Mouse (Mus musculus): ENCODE data around the gene Ryr2. TPM values are rescaled to one million over a fixed set of nuclear protein-coding genes. Genes with fewer than 3 reads are reported as not detected.
"Not testable (repeated sequence)": the region's sequence is repeated elsewhere in the genome, so short reads cannot be mapped to it uniquely, and the experiment has no call there.

Ryr2 gene
- polyA plus RNA-seq, 1 experiment from 2014 or later: 0.28 TPM

DNA sequence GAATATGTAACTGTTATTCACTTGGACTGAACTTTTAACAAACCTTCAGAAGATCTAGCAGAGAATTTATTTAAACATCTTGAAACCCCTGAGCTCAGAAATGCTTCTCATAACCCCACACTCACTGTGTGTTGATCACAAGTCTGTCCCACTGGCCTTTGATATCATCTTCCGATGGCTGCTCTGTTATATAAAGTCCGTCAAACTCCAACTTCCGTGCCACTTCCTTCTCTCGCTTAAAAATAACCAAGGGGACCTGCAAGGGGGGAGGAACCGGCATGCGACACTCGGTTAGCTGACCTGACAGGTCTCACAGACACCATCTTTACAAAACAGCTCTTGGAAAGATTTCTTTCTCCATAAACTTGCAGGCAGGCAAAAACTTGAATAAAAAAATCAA is 521.5 kb downstream of the Ryr2 start:
- Histone ChIP-seq H3K4me3 (replicated peaks) (no peak overlapping the region), H3K36me3 (no peaks in the 10 kb centered on the region), H3K4me1 (replicated peaks) (no peaks in the 10 kb centered on the region), H3K27me3 (no peaks in the 10 kb centered on the region), H3K9ac (replicated peaks) (no peak overlapping the region), H3K27ac (no peak overlapping the region), H3K4me2 (no peak overlapping the region), H3K9me3 (no peaks in the 10 kb centered on the region)
- WGBS: 81% methylated on average over 7 of the region's 7 CpGs
- ATAC-seq (ENCODE audit: insufficient number of reproducible peaks, insufficient read depth, low FRiP score, low TSS enrichment, low read depth): no peak

DNA sequence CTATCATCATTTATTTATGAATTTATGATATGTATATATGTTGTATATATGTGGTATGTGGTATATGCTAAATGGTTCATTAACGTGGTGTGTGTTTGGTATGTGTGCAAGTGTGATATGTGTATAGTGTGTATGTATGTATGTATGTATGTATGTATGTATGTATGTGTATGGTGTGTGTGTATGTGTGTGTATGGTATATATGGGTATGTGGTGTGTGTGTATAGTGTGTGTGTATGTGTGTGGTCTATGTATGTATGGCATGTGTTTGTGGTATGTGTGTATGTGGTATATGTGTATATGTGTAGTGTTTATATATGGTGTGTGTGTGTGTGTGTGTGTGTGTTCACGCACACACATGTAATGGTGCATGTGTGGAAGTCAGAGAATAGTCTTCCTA is 534.2 kb downstream of the Ryr2 start:
- Histone ChIP-seq H3K9ac (replicated peaks) (no peak overlapping the region), H3K27ac (no peak overlapping the region), H3K4me1 (replicated peaks) (no peaks in the 10 kb centered on the region), H3K4me2 (no peak overlapping the region), H3K4me3 (replicated peaks) (no peak overlapping the region), H3K36me3 (no peaks in the 10 kb centered on the region), H3K27me3 (no peaks in the 10 kb centered on the region), H3K9me3 (no peaks in the 10 kb centered on the region)
- 86% methylated on average over 1 of the region's 2 CpGs for WGBS
- ATAC-seq (ENCODE audit: insufficient number of reproducible peaks, insufficient read depth, low FRiP score, low TSS enrichment, low read depth): no peak

DNA sequence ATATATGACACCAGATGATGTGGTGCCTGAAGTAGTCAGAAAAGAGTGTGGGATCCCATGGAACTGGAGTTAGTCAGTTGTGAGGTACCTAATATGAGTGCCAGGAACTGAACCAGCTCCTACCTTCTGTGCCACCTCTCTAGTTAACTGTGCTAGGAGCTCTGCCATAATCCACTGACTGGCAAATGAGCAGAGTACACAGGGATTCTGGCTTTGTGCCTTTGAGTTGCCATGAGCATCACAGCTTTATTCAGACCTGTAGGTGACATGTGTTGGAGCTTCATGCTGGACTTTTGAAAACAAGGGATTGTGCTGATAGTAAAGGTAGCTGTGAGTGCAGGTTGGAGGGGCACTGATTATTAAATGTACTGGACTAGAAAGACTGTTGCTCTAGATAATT is 539.4 kb downstream of the Ryr2 start:
- no peaks in the 10 kb centered on the region for H3K4me1 ChIP-seq (replicated peaks)
- no peak overlapping the region for H3K9ac ChIP-seq (replicated peaks)
- H3K27ac ChIP-seq: no peak overlapping the region
- no peak for ATAC-seq (ENCODE audit: insufficient number of reproducible peaks, insufficient read depth, low FRiP score, low TSS enrichment, low read depth)
- H3K36me3 ChIP-seq: no peaks in the 10 kb centered on the region
- no peaks in the 10 kb centered on the region for H3K27me3 ChIP-seq
- H3K4me3 ChIP-seq (replicated peaks): no peak overlapping the region
- no peaks in the 10 kb centered on the region for H3K9me3 ChIP-seq
- no peak overlapping the region for H3K4me2 ChIP-seq

DNA sequence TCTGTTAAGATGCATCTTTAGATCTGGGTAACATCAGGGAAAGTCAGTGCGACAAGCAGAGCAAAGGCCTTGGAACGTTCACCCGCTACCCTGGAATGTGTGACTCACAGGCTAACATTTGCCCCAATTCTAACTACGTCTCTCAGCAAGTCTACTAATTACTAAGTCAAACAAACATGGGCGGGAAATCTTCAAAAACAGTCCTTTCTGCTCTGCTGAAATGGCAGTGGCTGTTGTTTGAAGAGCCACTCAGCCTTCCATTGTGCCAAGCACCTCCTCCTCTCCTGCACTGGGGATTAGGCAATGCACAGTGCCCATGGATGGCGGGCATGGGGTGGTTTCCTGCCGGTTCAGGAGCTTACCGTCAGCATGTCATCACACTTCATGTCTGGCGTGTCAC is 540.3 kb downstream of the Ryr2 start:
- Histone ChIP-seq H3K4me2 (no peak overlapping the region), H3K9ac (replicated peaks) (no peak overlapping the region), H3K36me3 (no peaks in the 10 kb centered on the region), H3K27ac (no peak overlapping the region), H3K9me3 (no peaks in the 10 kb centered on the region), H3K4me3 (replicated peaks) (no peak overlapping the region), H3K27me3 (no peaks in the 10 kb centered on the region), H3K4me1 (replicated peaks) (no peaks in the 10 kb centered on the region)
- 72% methylated on average over 9 of the region's 9 CpGs for WGBS
- ATAC-seq (ENCODE audit: insufficient number of reproducible peaks, insufficient read depth, low FRiP score, low TSS enrichment, low read depth): no peak

DNA sequence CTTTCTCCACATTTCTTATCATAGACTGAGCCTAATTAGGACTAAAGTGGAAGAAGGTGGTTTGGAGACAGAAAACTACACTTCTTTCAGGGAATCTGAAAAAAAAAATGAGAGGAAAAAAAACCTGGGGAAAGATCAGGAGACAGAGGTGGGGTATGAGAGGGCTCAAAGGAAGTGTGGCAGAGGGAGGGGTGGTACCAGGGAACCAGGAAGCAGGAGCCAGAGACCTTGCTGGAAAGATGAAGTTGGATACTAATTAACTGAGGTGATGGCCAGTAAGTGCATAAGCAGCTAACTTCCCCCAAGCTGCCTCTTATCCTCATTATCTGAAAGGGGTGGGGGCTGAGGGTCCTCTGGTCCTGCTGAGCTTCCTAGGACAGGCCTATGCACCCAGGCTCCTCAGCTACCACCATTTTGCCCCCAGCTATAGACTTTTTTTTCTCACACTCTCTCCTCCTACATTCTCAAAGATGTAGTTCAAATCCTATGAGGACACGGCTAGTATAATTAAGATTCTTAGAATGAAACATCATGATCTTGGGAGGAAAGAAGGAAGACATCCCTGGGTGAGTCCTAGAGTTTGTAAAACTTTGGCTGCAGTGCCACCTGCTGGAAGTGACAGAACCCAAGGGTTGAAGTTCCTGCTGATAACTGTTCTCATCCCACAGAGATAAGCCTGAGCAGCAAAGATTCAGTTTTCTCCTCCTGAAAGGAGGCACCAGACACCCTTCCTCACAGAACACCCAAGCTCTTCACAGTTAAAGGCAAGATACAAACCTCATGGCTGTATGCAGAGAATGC is 543.3 kb downstream of the Ryr2 start:
- no peaks in the 10 kb centered on the region for H3K27me3 ChIP-seq
- no peak overlapping the region for H3K27ac ChIP-seq
- H3K4me1 ChIP-seq (replicated peaks): no peaks in the 10 kb centered on the region
- no peak overlapping the region for H3K4me3 ChIP-seq (replicated peaks)
- no peaks in the 10 kb centered on the region for H3K36me3 ChIP-seq
- H3K9me3 ChIP-seq: no peaks in the 10 kb centered on the region
- H3K9ac ChIP-seq (replicated peaks): no peak overlapping the region
- ATAC-seq (ENCODE audit: insufficient number of reproducible peaks, insufficient read depth, low FRiP score, low TSS enrichment, low read depth): peak; percentile 59; the same call in 1 of the 2 replicates
- WGBS: 33% methylated on average over 1 of the region's 1 CpGs
- H3K4me2 ChIP-seq: no peak overlapping the region

DNA sequence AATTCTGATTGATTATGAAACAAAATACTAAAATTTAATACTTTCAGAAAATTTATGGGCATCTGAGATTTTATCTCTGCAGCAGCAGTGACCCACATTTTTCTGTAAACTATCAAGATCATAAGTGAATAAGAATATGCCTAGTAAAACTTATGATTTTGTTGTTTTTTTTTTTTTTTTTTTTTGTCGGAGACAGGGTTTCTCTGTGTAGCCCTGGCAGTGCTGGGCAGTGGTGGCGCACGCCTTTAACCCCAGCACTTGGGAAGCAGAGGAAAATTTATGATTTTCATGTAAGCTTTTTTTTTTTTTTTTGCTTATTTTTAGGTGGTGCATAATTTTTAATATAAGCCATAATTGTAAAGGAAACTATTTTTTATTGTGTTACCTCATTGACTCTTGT is 557.1 kb downstream of the Ryr2 start:
- Histone ChIP-seq H3K27me3 (no peaks in the 10 kb centered on the region), H3K4me3 (replicated peaks) (no peak overlapping the region), H3K27ac (no peak overlapping the region), H3K36me3 (no peaks in the 10 kb centered on the region), H3K4me1 (replicated peaks) (no peaks in the 10 kb centered on the region), H3K4me2 (no peak overlapping the region), H3K9ac (replicated peaks) (no peak overlapping the region), H3K9me3 (no peaks in the 10 kb centered on the region)
- 89% methylated on average over 3 of the region's 3 CpGs for WGBS
- ATAC-seq (ENCODE audit: insufficient number of reproducible peaks, insufficient read depth, low FRiP score, low TSS enrichment, low read depth): no peak

DNA sequence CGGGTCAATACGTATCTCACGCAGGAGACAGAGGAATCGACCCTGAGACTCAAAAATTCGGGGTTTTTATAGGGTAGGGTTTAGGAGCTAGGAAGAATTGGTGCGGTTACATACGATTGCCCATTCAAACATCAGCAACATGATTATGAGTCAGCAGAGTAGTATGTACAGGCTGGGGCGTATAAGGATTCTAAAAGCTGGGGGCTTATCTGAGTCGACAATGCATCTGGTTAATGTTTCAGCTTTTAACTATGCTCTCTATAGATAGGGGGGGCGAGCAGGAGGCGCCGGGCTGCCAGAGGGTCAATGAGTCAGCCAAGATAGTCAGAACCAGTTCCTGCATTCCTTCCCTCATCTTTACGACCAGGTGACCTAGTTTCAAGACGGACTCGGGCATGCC is 557.6 kb downstream of the Ryr2 start:
- 60% methylated on average over 15 of the region's 15 CpGs for WGBS
- not testable (repeated sequence) for H3K4me3 ChIP-seq (replicated peaks); H3K27ac ChIP-seq; H3K27me3 ChIP-seq; H3K9me3 ChIP-seq; ATAC-seq (ENCODE audit: insufficient number of reproducible peaks, insufficient read depth, low FRiP score, low TSS enrichment, low read depth); H3K4me1 ChIP-seq (replicated peaks); H3K36me3 ChIP-seq; H3K9ac ChIP-seq (replicated peaks); H3K4me2 ChIP-seq

DNA sequence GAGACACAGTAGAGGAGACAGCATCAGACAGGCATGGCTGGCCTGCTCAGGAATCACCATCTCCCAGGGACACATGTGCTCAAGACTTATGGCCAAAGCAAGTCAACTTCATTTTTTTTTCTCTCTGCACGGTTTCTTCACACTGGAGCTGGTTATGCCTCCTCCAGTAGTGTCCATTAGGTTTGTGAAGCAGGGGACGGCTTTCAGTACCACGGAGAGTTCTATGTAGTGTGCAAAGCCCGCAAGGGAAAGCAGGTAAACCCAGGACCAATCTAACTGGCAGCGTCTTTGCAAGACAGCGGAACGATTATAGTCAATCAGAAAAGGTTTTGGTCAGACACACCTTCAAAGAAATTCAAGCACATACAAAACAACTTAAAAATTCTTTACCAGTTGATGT is 560.9 kb downstream of the Ryr2 start:
- Histone ChIP-seq H3K4me1 (replicated peaks) (no peaks in the 10 kb centered on the region), H3K9ac (replicated peaks) (no peak overlapping the region), H3K27me3 (no peaks in the 10 kb centered on the region), H3K27ac (no peak overlapping the region), H3K4me2 (no peak overlapping the region), H3K9me3 (no peaks in the 10 kb centered on the region), H3K4me3 (replicated peaks) (no peak overlapping the region), H3K36me3 (no peaks in the 10 kb centered on the region)
- WGBS: 35% methylated on average over 7 of the region's 7 CpGs
- ATAC-seq (ENCODE audit: insufficient number of reproducible peaks, insufficient read depth, low FRiP score, low TSS enrichment, low read depth): peak; percentile 63; the same call in 1 of the 2 replicates

DNA sequence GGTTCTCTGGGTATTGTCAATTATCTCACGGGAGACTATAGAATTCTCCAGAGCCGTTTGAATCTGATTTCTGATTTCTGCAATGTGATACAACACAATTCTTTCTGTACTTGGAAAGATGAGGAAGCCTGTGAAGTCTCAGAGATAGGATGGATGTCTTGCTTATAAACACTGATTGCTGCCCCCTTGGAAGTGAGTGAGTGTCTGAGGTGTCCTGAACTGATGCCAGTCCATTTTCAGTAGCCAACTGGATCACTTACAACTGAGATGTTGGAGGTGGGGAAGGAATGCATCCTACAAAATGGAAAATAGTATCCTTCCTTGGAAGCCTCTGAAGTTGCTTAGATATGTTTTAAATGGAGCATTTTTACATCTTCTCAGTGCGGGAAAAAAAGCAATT is 564.2 kb downstream of the Ryr2 start:
- Histone ChIP-seq H3K27ac (no peak overlapping the region), H3K4me3 (replicated peaks) (no peak overlapping the region), H3K27me3 (no peaks in the 10 kb centered on the region), H3K9ac (replicated peaks) (no peak overlapping the region), H3K4me2 (no peak overlapping the region), H3K36me3 (no peaks in the 10 kb centered on the region), H3K4me1 (replicated peaks) (no peaks in the 10 kb centered on the region), H3K9me3 (no peaks in the 10 kb centered on the region)
- no peak for ATAC-seq (ENCODE audit: insufficient number of reproducible peaks, insufficient read depth, low FRiP score, low TSS enrichment, low read depth)
- WGBS: 82% methylated on average over 3 of the region's 3 CpGs

DNA sequence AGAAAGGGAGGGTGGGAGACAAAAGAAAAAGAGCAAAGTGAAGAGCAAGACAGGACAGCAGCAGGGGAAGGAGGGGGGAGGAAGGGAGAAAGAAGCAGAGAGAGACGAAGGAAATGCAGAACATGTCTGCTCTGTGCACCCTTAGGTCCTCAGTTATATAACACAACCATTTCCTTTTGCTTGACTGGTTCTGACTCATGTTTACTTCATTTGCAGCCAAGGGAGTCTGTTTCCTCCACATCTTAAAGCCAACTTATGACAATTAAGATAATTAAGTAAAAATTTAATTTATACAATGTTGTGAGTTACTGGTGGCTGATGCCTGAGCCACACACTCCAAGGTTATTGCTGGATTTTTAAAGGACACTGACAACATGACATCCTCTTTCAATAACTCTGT is 569.9 kb downstream of the Ryr2 start:
- no peaks in the 10 kb centered on the region for H3K36me3 ChIP-seq
- no peak overlapping the region for H3K27ac ChIP-seq
- no peak overlapping the region for H3K4me3 ChIP-seq (replicated peaks)
- H3K27me3 ChIP-seq: no peaks in the 10 kb centered on the region
- no peak overlapping the region for H3K9ac ChIP-seq (replicated peaks)
- no peaks in the 10 kb centered on the region for H3K9me3 ChIP-seq
- ATAC-seq (ENCODE audit: insufficient number of reproducible peaks, insufficient read depth, low FRiP score, low TSS enrichment, low read depth): no peak
- no peaks in the 10 kb centered on the region for H3K4me1 ChIP-seq (replicated peaks)
- H3K4me2 ChIP-seq: no peak overlapping the region
- 69% methylated on average over 1 of the region's 1 CpGs for WGBS

DNA sequence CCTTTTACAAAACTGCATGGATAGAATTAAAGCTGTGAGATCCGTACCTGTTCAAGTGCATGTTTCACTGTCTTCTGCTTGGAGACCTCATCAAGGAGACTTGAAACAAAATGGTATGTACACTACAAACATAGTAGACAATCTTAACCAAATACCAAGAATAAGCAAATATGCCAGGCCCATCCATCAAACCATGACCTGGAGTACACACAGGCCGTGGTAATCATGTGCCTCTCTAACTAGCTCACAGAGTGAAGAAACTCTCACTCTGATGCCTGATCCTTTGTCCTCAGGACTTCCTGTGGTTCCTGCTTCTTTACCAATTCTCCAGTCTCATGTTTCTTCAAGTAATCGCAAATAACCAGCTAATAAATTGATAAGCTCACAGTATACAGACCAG is 570.9 kb downstream of the Ryr2 start:
- no peaks in the 10 kb centered on the region for H3K36me3 ChIP-seq
- H3K4me2 ChIP-seq: no peak overlapping the region
- no peak overlapping the region for H3K9ac ChIP-seq (replicated peaks)
- no peak overlapping the region for H3K4me3 ChIP-seq (replicated peaks)
- no peaks in the 10 kb centered on the region for H3K4me1 ChIP-seq (replicated peaks)
- 79% methylated on average over 3 of the region's 3 CpGs for WGBS
- no peak for ATAC-seq (ENCODE audit: insufficient number of reproducible peaks, insufficient read depth, low FRiP score, low TSS enrichment, low read depth)
- no peaks in the 10 kb centered on the region for H3K27me3 ChIP-seq
- H3K27ac ChIP-seq: no peak overlapping the region
- no peaks in the 10 kb centered on the region for H3K9me3 ChIP-seq

DNA sequence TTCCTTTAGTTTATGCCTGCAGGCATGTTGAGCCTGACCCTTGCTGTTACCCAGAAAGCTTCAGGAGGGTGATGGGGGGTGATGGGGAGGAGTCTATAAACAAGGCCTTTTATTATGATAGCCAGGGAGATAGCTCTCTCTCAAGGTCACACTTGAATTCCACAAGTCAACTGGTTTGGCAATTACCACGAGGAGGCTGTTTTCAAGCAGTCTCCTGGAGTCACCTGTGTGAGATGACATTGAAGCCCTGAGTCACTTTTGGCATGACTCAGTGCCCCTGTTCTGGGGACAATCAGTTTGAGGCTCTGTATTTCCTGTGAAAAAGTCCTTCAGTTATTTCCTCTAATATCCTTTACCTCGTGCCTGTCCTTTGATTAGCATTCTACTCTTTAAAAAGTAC is 573.5 kb downstream of the Ryr2 start:
- Histone ChIP-seq H3K4me3 (replicated peaks) (no peak overlapping the region), H3K4me1 (replicated peaks) (no peaks in the 10 kb centered on the region), H3K36me3 (no peaks in the 10 kb centered on the region), H3K9ac (replicated peaks) (no peak overlapping the region), H3K4me2 (no peak overlapping the region), H3K9me3 (no peaks in the 10 kb centered on the region), H3K27ac (no peak overlapping the region), H3K27me3 (no peaks in the 10 kb centered on the region)
- 60% methylated on average over 2 of the region's 2 CpGs for WGBS
- no peak for ATAC-seq (ENCODE audit: insufficient number of reproducible peaks, insufficient read depth, low FRiP score, low TSS enrichment, low read depth)
